Mouse (Mus musculus) hindlimb bud, embryonic 11.5 days (tissue): Measurements from ENCODE around the gene Dnmbp.

ENCODE experiments used
- DNase-seq: peaks from one replicate; pipeline ENCODE4 v3.0.0-alpha.2; 2012; ENCODE audit warnings: low read depth, low spot score; ENCODE audit errors: extremely low spot score

Dnmbp gene

DNA sequence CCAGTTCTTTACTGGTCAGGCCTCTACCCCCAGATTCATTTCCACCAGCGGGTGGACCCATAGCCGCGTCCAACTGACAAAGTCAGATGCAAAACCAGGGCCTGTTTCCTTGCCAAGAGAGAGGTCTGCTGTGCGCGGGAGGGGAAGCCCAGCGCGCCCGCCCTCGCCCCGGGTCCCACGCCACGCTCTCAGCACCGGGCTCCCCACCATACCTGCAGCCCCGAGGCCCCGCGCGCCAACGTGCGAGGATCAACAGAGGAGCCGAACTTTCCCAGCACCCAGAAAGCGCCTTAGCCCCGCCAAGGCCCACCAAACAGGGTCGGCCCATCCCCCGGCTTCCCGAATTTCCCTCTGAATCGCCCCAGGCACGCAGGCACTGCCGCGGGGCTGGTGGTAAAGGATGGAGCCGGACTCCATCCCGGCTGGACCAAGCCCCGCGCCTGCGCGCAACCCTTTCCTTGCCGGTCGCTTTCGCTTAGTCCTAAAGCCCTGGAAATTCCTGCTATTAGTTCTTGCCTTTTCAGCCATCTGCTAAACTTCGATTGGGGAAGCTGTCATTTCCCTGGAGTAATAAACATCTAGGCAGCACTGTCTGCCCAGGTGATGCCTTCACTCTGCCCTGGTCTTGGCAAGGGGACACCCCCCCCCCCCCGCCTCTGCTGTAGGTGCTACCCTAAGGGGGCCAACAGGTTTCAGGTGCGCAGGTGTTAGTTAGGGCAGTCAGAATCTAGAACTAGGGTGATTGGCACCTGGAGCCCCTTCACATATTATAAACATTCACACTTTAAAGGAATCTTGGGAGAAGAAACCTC is 60.4 kb downstream of the Dnmbp start:
- DNase-seq, result peak; percentile 73

DNA sequence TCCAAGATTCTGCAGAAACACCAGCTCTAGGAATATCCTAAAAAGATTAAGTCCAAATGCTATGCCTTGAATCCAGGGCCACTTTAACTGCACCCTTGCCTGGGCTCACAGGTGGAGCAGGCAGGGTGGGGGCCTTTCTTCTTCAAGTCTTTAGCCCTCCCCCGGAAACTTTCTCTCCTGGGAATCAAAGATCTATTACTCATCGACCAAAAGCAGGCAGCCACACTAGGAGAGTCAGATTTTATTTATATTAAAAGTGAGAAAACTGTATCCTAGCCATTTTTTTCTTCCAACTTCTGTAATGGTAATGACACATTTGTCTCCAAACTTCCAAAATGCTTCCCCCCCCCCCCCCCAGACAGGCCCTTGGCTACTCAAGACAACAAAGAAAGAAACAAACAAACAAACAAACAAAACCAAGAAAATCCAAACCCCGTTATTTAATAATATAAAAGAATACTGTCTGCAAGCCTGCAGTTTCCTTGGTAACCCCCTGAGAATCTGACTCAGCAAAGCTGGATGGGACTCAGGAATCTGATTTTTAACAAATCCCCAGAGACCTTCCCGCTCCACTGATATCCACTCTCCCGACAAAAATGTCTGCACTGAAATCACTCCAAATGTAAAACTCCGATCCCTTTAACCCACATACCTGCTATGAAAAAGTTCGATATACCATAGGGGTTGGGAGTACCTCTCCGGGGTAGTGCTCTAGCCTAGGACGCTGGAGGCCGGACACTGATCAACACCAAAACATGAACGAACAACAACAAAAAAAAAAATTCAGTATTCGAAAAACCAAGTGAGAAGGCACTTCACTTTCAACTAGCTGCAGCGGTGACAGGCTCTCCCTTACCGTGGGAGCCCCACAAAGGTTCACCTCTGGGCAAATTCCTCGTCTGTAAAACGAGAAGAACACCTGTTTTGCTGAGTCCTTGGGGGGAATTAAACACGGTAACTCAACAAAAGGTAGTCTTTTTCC is 61.6 kb downstream of the Dnmbp start:
- no peak for DNase-seq

DNA sequence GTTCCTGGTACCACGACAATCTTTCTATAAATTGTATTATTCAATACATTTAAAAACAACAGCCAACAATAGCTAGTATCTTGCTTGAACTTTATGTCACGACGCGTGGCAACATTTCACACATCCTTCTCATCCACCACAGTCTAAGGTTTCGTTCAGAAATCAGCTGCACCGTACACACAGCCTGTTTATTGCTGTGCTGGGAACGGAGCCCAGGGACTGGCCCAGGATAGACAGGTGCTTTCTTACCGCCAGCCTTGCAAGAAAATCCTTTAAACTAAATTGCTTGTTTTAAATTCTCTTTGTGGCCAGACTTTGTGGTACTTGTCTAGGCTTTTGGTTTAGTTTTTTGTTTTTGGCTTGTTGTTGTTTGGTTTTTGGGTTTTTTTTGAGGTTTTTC is 62.6 kb downstream of the Dnmbp start:
- DNase-seq, result no peak

DNA sequence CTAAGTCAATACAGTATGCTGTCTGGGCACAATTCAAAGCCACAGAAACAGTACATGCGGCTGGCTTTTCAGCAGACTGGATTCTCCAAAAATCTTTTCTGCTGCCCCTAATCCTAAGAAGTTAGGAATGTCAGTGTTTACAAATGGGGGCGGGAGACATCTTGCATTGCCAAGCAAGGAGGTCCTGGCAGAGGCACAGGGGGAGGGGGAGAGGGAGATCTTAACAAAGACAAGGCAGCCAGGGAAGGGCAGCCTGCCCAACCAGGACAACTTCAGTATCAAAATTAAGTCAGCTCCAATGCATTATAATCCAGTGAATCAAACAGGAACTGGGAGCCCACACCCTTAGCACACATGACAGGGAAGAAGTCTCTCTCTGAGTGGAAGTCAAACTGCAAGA is 64.0 kb downstream of the Dnmbp start:
- no peak for DNase-seq

DNA sequence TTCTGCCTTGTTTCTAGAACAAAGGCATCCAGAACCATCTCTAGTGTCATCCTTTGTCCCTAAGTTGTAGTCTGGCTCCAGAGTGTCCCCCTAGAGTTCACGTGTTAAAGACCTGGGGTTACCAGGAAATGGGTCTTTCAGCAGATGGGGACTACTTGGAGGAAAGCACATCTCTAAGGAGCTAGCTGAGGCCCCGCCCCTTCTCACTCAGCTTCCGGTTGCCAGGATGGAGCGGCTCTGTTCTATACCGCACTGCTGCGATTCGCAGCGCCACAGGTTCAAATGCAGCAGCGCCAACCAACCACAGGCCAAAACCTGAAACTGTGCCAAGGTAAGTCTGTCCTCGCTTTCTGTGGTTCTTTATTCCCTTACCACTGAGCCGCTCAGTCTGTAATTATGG is 65.6 kb downstream of the Dnmbp start:
- no peak for DNase-seq

DNA sequence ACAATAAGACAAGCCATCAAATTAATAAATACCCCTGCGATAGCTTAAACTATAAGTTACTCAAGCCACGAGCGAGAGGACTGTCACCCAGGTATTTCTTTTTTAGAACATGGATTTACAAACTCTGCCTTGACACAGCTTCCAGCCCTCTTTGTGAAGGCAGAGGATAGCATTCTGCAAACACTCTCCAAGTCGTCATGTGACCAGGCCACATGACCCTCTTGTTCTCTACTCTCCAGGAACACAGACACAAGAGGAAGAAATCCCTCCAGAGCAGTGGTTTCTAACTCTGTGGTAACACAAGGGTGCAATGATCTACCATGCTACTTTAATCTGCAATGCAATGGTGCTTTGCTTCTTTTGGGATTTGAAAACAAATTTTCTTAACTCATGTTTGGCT is 69.6 kb downstream of the Dnmbp start:
- DNase-seq, result no peak

DNA sequence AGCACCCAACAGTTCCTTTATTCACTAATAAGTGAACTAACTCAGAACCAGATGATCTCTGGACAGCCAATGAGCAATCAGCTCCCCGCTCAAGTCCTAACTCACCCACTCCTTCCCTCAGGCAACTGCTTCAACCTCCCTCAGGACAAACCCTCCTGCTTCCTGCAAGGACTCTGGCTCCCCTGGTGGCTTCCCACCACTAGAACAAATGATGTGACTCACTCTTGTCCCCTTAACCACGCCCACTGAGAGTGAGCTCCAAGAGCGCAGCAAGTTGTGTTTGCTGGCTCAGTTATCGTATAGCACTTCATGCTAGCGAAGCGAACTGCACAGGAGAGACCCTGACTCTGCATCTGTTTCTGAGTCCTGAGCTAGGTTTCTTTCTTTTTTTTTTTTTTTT is 82.6 kb downstream of the Dnmbp start:
- no peak for DNase-seq

DNA sequence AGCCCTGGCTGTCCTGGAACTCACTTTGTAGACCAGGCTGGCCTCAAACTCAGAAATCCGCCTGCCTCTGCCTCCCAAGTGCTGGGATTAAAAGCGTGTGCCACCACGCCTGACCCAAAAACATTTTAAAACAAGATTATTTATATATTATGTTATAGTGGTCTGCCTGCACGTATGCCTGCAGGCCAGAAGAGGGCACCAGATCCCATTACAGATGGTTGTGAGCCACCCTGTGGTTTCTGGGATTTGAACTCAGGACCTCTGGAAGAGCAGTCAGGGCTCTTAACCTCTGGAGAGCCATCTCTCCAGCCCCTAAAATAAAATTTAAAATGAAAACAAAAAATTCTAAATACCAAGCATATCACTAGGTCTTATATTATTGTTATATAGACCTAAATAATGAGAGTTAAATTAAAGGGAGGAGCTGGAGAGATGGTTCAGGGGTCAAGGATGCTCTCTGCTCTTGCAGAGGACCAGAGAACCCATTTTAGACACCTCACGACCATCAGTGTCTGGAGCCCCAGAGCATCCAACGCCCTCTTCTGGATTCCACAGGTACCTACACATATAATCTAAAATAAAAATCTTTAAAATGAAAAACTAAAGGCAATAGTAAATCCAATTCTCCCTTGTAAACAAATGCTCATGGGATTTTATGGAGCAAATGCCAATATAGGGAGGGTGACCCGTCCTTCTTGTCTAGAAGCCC is 87.0 kb downstream of the Dnmbp start:
- DNase-seq, result no peak

DNA sequence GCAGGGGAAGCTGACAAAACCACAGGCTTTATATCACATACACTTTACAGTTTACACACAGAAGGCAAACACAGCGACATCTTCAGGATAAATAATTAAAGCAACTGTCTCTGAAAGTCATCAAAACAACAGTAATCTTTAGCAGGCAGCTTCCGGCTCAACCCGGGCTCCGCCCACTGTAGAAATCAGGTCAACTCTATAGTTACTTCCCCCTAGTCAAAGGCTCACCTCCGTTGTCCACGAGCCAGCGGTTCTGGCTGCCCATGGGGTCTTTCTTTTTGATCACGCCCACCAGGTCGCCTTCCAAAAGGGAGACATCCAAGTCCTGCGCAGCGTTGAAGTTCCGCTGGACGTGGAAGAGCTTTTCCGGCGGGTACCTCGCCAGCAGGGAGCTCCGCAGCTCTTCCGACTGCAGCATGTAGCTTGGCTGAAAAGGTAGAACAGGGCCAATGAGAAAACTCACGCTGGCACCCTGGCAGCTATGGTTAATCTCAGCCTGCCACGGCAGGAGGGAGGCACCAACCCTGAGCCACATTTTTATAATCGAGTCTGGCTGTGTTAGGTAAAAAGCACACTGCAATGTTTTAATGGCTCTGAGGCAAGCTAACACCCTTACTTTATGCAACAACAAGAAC is 87.9 kb downstream of the Dnmbp start:
- no peak for DNase-seq

DNA sequence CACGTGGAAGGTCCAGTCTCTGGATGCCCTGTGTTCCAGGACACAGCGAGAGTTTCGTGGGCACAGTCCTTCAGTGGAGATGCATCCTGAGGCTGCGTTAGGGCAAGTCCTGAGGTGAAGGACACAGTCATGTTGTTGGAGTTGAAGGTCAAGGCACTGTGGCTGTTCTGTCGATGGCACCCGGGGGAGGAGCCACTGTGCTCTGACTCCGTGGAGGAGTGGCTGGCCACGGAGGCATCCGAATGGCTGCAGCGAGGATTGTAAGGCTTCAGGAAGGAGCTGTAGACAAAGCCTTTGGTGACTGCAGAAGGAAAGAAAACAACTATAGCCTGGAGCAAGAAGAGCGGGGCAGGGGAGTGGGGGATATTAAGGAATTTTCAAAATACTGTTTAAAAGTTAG is 90.0 kb downstream of the Dnmbp start:
- DNase-seq, result no peak

DNA sequence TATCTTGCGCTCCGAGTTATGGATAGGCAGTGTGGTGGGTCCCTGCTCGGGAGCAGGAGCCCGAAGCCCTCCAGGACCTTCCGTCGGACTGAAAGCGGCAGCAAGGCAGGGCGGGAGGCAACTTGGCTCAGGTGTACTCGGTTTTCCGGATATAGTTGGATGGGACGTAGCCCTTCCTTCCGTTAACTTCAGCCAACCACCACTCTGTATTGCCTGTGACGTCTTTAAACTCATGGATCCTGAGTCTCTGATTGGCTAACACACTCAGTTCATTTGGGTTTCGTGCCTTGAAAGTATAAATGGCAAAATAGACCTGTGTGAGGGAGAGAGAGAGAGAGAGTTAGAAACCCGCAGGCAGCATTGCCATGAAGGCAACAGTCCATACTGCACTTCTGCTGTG is 92.0 kb downstream of the Dnmbp start:
- no peak for DNase-seq

DNA sequence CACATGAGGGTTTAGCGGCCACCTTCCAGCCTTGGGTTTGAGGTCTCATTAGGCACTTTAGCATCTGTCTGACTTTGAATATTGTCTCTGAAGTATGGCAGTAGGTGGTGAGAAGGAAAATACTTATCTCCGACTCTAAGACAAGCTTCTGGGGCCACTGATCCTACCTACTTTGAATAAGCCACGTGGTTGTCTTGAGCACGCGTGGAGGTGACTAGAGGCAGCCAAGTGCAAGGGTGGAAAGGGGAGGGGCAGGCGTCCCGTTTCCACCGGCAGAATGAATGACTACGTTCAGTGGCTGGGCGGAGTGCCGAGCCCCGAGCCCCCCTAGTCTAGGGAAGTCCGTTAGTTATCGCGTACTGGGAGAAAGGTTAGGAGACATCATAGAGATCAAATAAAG is 92.9 kb downstream of the Dnmbp start:
- no peak for DNase-seq

DNA sequence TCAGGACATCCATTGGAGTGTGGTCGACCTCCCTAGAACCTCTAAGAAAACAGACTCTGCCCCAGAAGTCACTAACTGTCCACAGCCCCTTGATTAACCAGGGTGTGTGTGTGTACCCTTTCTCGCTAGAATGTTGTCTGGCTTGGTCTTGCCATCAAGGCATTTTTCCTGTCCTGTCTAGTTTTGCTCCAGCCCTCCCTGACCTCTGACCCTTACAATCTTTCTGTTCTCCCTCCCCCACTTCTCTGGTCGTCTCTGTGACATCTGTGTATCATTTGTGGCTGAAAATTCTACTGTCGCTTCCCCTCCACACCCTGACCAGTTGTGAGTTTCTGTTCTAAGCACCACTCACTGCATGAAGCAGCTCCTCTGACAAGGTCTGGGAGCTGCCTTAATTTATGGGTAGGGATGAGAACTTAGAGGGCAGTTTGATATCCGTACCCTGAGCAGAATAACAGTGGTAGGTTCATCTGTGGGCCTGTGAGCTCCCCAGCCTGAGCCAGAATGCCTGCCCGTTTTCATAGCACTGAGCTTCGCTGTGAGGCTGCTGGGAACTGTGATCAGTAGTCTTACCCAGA is 94.6 kb downstream of the Dnmbp start:
- DNase-seq, result no peak

DNA sequence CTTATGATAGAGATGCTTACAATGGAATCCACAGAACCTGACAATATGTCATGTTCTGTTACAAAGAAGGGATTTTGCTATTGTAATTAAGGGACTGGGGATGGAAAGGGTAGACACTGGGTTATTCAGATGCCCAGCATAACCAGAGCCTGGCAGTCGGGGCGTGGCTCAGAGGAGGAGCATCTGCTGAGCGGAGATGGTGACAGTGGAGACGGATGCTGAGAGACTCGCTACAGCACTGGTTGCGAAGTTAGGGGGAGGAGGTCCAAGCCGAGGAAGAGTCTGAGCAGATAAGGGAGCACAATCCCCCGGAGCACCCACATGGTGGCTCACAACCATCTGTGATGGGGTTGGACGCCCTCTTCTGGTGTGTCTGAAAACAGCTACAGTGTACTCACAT is 96.8 kb downstream of the Dnmbp start:
- DNase-seq, result no peak

DNA sequence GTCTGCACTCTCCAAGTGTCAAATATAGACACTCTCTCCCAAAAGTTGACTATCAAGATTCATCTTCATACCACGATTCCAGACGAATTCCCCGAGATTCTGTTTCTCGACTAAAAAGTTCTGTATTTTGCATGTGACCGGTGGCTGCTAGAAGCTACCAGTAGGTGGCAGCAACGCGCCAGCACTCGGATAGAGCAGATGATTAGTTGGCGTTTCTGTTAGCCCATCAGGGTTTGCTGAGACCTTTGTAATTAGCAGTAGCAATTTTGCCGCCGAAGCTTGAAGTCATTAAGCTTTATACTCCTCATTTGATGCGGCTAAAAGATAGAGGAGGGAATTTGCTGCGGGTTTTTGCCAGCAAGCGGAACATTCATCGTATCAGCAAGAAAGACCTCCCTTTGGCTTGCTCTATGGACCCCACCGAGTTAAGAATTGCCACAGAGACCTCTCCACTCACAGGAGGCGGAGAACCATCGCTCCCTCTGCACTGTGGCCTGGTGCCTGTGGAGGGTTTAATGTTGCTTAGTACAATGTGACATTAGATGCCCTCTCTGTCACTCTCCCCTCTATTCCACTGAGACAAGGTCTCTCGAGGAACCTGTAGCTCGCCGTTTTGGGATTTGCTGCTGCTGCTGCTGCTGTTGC is 107.4 kb downstream of the Dnmbp start:
- DNase-seq, result peak; percentile 53

DNA sequence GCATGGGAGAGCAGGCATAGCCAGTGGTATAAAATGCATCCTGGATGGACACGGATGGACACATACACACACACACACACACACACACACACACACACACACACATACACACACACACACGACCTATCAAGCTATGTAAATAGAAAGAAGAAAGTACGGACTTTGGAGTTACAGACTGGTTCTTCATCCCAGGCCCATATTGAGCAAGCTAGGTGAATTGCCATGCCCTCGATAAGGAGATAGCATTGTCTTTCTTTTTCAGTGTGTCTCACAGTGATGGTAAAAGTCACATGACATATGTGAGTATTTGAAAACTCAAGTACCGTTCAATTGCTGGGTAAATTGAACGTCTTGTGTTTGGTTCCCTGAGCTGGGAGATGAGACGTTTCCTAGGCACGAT is 113.1 kb downstream of the Dnmbp start:
- DNase-seq, result no peak

DNA sequence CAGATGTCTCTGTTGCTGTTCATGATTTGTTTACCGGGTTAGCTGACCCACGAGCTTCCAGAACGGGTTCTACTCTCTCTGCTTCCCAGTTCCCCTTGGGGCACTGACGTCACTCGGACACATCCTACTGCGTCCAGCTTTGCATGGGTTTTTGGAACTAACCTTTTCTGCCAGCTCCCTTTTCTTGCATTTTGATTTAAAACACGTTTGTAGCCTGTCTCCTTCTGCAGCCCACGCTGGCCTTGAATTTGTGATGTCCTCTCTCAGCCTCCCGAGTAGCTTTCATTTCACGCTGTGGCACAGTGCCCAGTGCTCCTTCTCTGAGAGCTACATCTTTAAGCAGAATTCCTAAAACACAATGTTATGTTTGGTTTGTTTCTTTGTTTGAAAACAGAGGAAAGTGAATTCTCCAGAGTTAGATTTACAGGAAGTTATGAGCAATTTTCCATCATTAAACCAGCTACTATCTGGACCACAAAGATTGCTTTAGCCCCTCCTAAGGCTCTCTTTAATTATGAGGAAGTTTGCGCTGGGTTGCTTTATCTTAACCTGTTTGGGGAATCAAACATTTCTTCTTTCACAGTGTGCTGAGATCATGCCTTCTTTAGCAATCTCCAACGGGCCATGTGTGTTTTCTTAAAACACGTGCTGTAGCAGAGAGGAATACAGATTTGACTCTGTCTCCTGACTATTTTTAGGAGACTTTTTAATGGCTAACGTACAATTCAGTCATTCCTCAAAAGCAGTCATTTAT is 124.2 kb downstream of the Dnmbp start:
- DNase-seq, result no peak

DNA sequence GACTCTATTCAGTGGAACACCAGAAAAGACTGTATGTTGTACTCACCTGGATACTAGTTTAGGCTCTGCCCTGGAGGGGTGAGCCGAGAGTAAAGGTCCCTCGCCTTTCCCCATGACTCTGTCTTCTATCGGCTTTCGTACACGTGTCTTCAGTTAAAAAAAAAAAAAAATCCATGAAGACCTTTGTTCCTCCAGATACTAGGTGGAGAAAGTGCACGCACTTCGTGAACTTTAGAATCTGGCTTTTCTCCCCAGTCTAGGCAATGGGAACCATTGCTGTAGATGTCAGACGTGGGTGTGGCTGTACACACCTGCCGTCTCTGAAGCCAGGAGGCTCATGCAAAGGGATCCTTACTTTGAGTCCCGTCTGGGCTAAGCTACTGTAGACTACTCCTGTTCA is 126.7 kb downstream of the Dnmbp start:
- no peak for DNase-seq

DNA sequence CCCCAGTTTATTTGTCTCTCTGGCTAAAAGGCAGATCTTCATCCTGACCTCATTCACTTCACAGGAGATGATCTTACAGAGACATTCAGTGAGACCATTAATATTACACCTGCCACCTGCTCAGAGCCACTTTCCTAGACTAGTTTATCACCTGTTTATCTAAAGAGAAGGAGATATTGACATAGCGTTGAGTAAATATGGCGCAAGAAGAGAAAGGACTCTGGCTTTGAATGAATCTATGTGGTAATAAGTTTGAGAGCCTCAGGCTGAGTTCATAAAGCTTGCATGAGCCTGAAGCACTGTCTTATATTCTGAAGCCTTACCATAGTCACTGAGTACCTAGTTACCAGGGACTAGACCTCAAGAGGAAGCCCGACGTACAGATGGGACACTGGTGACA is 128.6 kb downstream of the Dnmbp start:
- DNase-seq, result no peak
